Mouse (Mus musculus) cerebellum, adult 18-20 months (tissue): ENCODE data around the gene Dvl2.
A peak's percentile ranks its signal among the peaks of the same experiment; 100 is the strongest.
"Not testable (repeated sequence)": the region's sequence is repeated elsewhere in the genome, so short reads cannot be mapped to it uniquely, and the experiment has no call there.

Source experiments
- DNase-seq, 2 experiments: peaks; one replicate each; pipeline ENCODE4 v3.0.0; 2021

The Dvl2 gene

GRCm38 (mm10) chr11:70010961-70011360, 10.6 kb downstream of the Dvl2 start:
- DNase-seq: no peak

- no peak for DNase-seq
Measured at GRCm38 (mm10) chr11:70012931-70013330, 12.5 kb downstream of the Dvl2 start.

GRCm38 (mm10) chr11:70013408-70013807, 13.0 kb downstream of the Dvl2 start:
- DNase-seq: no peak

- DNase-seq: no peak
Measured at GRCm38 (mm10) chr11:70014051-70014450, 13.7 kb downstream of the Dvl2 start.

- DNase-seq: peak; percentile 92 to 95
Measured at GRCm38 (mm10) chr11:70014880-70015558, 14.6 kb downstream of the Dvl2 start, which contains the start of gene Acadvl. Gene Acadvl (minus strand): TSS chr11:70015411.

- no peak for DNase-seq
Measured at GRCm38 (mm10) chr11:70015677-70016076, 15.3 kb downstream of the Dvl2 start.

- not testable (repeated sequence) for DNase-seq
Measured at GRCm38 (mm10) chr11:70016177-70016576, 15.8 kb downstream of the Dvl2 start.

- DNase-seq: no peak
Measured at GRCm38 (mm10) chr11:70016669-70017068, 16.3 kb downstream of the Dvl2 start, which contains the start of gene Dlg4. Gene Dlg4 (plus strand): TSS chr11:70016942.

- DNase-seq: no peak
Measured at GRCm38 (mm10) chr11:70017199-70017767, 16.9 kb downstream of the Dvl2 start.

GRCm38 (mm10) chr11:70018131-70018990, 18.0 kb downstream of the Dvl2 start:
- DNase-seq: peak; percentile 78 to 80

GRCm38 (mm10) chr11:70019495-70020021, 19.2 kb downstream of the Dvl2 start:
- DNase-seq: no peak

GRCm38 (mm10) chr11:70020022-70020631, 19.7 kb downstream of the Dvl2 start:
- peak in 1 of 2 experiments; percentile 50 for DNase-seq

GRCm38 (mm10) chr11:70020731-70021263, 20.4 kb downstream of the Dvl2 start:
- DNase-seq: peak; percentile 80 to 82

GRCm38 (mm10) chr11:70021264-70022132, 21.1 kb downstream of the Dvl2 start:
- DNase-seq: peak; percentile 96 to 98

GRCm38 (mm10) chr11:70023481-70024150, 23.2 kb downstream of the Dvl2 start:
- peak in 1 of 2 experiments; percentile 56 for DNase-seq

- no peak for DNase-seq
Measured at GRCm38 (mm10) chr11:70024151-70024514, 23.7 kb downstream of the Dvl2 start.

GRCm38 (mm10) chr11:70026689-70027088, 26.3 kb downstream of the Dvl2 start:
- peak; percentile 58 to 60 for DNase-seq

GRCm38 (mm10) chr11:70027397-70027796, 27.0 kb downstream of the Dvl2 start:
- peak; percentile 68 to 77 for DNase-seq

GRCm38 (mm10) chr11:70028401-70029129, 28.2 kb downstream of the Dvl2 start:
- DNase-seq: peak in 1 of 2 experiments; percentile 42
